Mouse (Mus musculus) megakaryocyte, embryonic 14.5 days (primary cell): Measurements from ENCODE around the gene Ccser1.

Experiments
- FLI1 ChIP-seq: IDR thresholded peaks from 2 replicates; pipeline ENCODE4 v1.6.1; 2012; ENCODE audit warnings: low read length, inconsistent platforms, mixed read lengths
- GATA1 ChIP-seq: IDR thresholded peaks from 3 replicates; pipeline ENCODE4 v1.6.1; 2012; ENCODE audit warnings: mixed read lengths, low read length, inconsistent platforms, borderline replicate concordance

DNA sequence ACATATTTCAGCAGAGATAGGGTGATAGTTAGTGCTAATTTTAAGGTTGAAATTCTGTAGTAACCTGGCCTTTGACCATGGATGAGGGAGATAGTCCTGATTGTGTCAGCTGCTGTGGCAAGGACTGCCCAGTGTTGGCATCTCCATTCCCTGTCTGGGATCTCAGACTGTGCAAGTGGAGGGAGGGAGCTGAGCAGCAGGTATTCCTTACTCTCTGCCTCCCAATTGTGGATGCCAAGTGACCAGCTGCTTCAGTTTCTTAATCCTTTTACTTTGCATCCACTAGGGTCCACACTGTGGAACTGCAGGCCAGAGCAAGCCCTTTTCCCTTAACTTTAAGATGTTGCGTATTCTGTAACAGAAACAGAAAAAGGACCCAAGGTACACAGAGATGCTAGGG, 154.3 kb downstream of the Ccser1 start:
- TF ChIP-seq GATA1 (no peak), FLI1 (no peak)
